Mouse (Mus musculus) heart, embryonic 11.5 days (tissue): Measurements from ENCODE around the gene Vps53. TPM values are rescaled to one million over a fixed set of nuclear protein-coding genes. Genes with fewer than 3 reads are reported as not detected.

ENCODE experiments used
- ATAC-seq: fragments of 200-750 bp; cut with Nextera tagmentation; replicated peaks from 2 replicates; pipeline ENCODE4 v1.8.0; 2017; ENCODE audit warnings: moderate library complexity; ENCODE audit not compliant: insufficient number of reproducible peaks, low FRiP score, low TSS enrichment
- H3K27ac ChIP-seq: fragments of 300-500 bp; sonication (generic); 2 replicates; pipeline ENCODE4 v1.5.1; 2014; ENCODE audit warnings: mild to moderate bottlenecking, low read depth, low read length
- H3K27me3 ChIP-seq: fragments of 300-500 bp; sonication (generic); 2 replicates; pipeline ENCODE4 v1.6.1; 2014; ENCODE audit warnings: mild to moderate bottlenecking, low read length, mixed read lengths; ENCODE audit not compliant: control insufficient read depth, insufficient read depth
- H3K36me3 ChIP-seq: fragments of 300-500 bp; sonication (generic); 2 replicates; pipeline ENCODE4 v1.6.1; 2014; ENCODE audit warnings: mild to moderate bottlenecking, low read length, moderate library complexity, mixed read lengths; ENCODE audit not compliant: control insufficient read depth, insufficient read depth
- H3K4me1 ChIP-seq: fragments of 300-500 bp; sonication (generic); 2 replicates; pipeline ENCODE4 v1.6.1; 2014; ENCODE audit warnings: low read length; ENCODE audit not compliant: control insufficient read depth, insufficient read depth
- H3K4me2 ChIP-seq: fragments of 300-500 bp; sonication (generic); 2 replicates; pipeline ENCODE4 v1.6.1; 2014; ENCODE audit warnings: mild to moderate bottlenecking, moderate library complexity
- H3K4me3 ChIP-seq: fragments of 300-500 bp; sonication (generic); 2 replicates; pipeline ENCODE4 v1.5.1; 2014; ENCODE audit warnings: low read depth, low read length
- H3K9ac ChIP-seq: fragments of 300-500 bp; sonication (generic); 2 replicates; pipeline ENCODE4 v1.6.1; 2014; ENCODE audit warnings: mild to moderate bottlenecking, low read depth, low read length, moderate library complexity
- H3K9me3 ChIP-seq: fragments of 300-500 bp; sonication (generic); replicated peaks from 2 replicates; pipeline ENCODE4 v1.6.1; 2016; ENCODE audit warnings: low read length; ENCODE audit not compliant: control insufficient read depth
- WGBS: fragments of 180-500 bp; shearing (Covaris S2); extraction: QIAGEN DNeasy Blood & Tissue Kit; methylation state at CpG from one replicate; pipeline ENCODE4 v1.1.7; 2014; ENCODE audit not compliant: insufficient replicate concordance; 5-methylcytosine and 5-hydroxymethylcytosine counted together
- polyA plus RNA-seq: library from polyadenylated mRNA; unstranded; fragments of >200 nt; fragmentation: Nextera tagmentation; extraction: Ambion mirVana; gene quantifications from 2 replicates; pipeline ENCODE4 v1.2.1, GENCODE M21; 2014

The Vps53 gene
- polyA plus RNA-seq, 1 experiment from 2014 or later, result 33.7 TPM

DNA sequence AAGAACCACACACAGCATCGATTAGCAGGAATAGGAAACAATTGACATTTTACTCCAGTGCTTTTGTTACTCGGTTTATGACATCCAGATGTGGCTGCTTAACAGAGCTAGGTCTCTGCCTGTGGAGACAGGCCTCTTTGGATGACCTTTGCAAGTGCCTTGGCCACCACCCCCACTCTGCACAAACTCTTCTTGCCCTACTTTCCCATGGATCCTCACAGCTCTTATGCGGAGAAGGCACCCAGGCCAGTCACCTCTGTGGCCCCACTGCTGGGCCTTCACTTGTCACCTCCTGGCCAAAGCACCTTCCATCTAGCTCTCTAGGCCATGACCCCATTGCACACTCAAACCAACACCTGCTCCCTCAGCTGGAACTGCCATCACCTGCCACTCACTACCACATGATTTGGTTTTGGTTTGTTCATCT lies 95.5 kb downstream of the Vps53 start:
- H3K4me3 ChIP-seq, result no peak overlapping the region
- peaks cover 8% of the 10 kb centered on the region for H3K36me3 ChIP-seq
- 73% methylated on average over 3 of the region's 3 CpGs for WGBS
- no peaks in the 10 kb centered on the region for H3K9me3 ChIP-seq
- no peaks in the 10 kb centered on the region for H3K4me1 ChIP-seq
- no peak overlapping the region for H3K27ac ChIP-seq
- no peak overlapping the region for H3K4me2 ChIP-seq
- H3K27me3 ChIP-seq, result no peaks in the 10 kb centered on the region
- no peak overlapping the region for H3K9ac ChIP-seq
- ATAC-seq, result no peak

DNA sequence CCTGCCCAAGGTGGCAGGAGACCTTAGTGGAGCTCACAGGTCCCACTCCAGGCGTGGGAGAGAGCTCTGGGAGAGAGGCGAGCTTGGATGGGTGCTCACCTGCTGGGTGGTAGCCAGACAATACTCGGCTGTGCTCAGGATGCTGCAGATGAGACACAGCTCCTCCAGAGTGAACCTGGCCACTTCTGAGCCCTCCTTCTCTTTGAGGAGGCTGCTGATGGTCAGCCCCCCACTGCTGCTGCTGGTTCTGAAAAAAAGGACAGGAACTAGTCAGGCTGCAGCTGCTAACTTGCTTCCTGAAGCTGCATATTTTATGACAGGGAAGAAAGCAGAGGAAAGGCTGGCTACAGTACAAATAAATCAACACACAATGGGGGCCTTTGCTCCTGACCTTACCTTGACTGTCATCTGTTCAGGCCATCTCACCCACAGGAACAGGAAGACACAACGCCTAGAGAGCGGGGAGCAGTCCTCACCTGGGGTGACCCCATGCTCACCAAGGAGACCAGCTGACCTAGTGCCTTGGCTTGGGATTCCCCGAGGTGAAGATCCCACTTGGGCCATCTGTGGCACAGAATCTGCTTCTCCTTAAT lies 98.3 kb downstream of the Vps53 start:
- H3K4me3 ChIP-seq, result no peak overlapping the region
- no peak overlapping the region for H3K27ac ChIP-seq
- H3K4me1 ChIP-seq, result no peaks in the 10 kb centered on the region
- H3K9me3 ChIP-seq, result no peaks in the 10 kb centered on the region
- no peak overlapping the region for H3K9ac ChIP-seq
- no peak overlapping the region for H3K4me2 ChIP-seq
- 87% methylated on average over 6 of the region's 6 CpGs for WGBS
- H3K36me3 ChIP-seq, result peaks cover 6% of the 10 kb centered on the region; the same call in 1 of the 2 replicates
- no peaks in the 10 kb centered on the region for H3K27me3 ChIP-seq
- no peak for ATAC-seq

DNA sequence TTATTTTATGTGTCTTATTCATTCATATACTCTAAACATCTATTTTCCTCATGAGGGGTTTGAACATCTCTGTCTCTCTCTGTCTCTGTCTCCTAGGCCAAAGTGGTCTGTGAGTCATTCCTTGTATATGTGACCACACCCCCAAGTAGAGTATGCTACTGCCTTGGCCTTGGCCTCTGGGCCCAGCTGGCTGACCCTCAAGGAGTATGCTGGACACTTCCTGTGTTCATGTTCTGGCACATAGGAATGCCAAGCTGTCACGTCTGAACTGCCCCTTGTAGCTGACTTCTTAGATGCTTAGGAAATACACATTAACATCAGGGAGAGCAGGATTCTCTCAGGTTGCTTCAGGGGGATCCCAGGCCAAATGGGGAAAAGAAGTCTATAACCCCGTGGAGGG lies 99.2 kb downstream of the Vps53 start:
- 49% methylated on average over 2 of the region's 2 CpGs for WGBS
- no peak for ATAC-seq

DNA sequence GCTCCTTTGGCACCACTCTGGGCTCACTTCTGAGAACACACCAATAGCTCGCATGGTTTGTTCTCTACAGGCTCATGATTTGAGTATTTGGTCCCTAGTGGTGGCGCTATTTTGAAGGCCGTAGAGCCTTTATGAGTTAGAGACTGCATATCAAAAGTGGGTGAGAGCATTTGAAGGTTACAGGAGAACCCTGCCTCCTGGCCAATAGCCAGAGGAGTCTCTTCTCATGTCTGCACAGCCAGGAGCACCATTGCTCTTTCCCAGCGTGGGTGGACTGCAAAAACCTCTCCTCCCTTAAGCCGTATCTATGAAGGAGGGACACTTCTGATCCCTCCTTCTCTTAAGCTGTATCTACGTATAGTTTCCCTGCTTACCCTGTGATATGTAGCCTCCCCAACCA lies 102.1 kb downstream of the Vps53 start:
- ATAC-seq, result no peak
- WGBS, result 81% methylated on average over 6 of the region's 6 CpGs

More for the DNA sequence above, 99.2 kb downstream of the Vps53 start:
- no peak overlapping the region for H3K4me3 ChIP-seq
- H3K4me1 ChIP-seq, result no peaks in the 10 kb centered on the region
- H3K27ac ChIP-seq, result no peak overlapping the region
- no peak overlapping the region for H3K9ac ChIP-seq
- H3K4me2 ChIP-seq, result no peak overlapping the region
- H3K36me3 ChIP-seq, result peaks cover 6% of the 10 kb centered on the region; the same call in 1 of the 2 replicates
- H3K9me3 ChIP-seq, result no peaks in the 10 kb centered on the region
- no peaks in the 10 kb centered on the region for H3K27me3 ChIP-seq

DNA sequence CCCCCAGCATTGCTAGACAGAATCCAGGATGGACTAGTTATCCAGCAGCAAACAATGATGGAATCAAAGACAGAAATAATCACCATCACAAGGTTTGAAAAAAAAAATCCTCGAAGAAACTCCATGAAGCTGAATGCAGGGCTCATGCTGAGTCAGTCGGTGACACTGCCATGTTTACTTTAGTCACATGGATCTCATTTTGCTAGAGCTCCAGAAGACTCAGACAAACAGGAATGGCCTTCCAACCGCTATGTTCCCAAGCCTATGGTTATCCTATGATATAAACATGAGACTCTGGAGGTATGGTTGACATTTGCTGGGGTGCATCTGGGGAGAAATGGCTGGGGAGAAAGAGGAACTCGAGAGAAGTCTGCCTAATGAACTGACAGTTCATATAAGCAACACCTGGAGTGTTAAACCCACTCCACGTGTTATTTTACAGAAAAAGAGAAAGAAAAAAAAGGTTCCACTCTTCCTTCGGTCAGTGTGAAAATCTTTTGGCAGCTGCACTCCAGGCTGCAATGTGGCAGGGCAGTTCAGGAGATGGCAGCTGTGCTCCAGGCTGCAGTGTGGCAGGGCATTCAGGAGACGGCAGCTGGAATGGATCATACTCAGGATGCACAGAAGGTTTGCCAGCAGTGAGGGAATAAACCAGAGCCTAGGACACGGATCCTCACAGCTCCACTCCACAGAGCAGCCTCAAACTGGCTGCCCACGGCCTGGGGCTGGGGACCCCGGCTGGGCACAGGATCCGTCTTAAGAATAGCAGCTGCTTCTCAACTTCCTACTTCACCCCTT lies 105.0 kb downstream of the Vps53 start:
- H3K4me1 ChIP-seq, result no peaks in the 10 kb centered on the region
- H3K4me3 ChIP-seq, result no peak overlapping the region
- no peak for ATAC-seq
- H3K27ac ChIP-seq, result no peak overlapping the region
- H3K36me3 ChIP-seq, result 0 out of 2 replicates have a peak, but pooled peaks cover 3% of the 10 kb centered on the region
- WGBS, result 69% methylated on average over 11 of the region's 11 CpGs
- H3K9ac ChIP-seq, result no peak overlapping the region
- no peak overlapping the region for H3K4me2 ChIP-seq
- no peaks in the 10 kb centered on the region for H3K9me3 ChIP-seq
- no peaks in the 10 kb centered on the region for H3K27me3 ChIP-seq

More for the DNA sequence above, 102.1 kb downstream of the Vps53 start:
- H3K4me1 ChIP-seq, result no peaks in the 10 kb centered on the region
- H3K27me3 ChIP-seq, result no peaks in the 10 kb centered on the region
- no peak overlapping the region for H3K4me2 ChIP-seq
- H3K36me3 ChIP-seq, result peaks cover 7% of the 10 kb centered on the region; the same call in 1 of the 2 replicates
- no peak overlapping the region for H3K9ac ChIP-seq
- no peak overlapping the region for H3K4me3 ChIP-seq
- no peaks in the 10 kb centered on the region for H3K9me3 ChIP-seq
- H3K27ac ChIP-seq, result no peak overlapping the region

DNA sequence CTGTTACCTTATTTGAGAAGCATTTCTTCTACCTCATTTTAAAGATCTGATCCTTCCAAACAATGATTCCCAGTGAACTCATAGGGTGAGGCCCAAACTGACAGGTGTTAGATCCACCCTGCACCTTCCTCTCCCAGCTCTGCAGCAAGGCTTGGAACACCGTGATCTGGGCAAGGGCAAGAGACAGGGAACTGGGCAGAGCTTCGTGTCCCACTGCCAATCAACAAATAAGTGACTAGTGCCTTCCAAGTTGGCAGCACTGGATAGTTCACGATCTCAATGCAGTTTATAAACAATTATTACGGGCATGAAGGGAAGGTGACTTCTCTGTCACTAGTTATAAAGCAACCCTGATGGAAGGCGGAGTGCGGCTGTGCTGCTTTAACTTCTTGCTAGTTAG lies 109.6 kb downstream of the Vps53 start:
- Histone ChIP-seq H3K4me1 (no peaks in the 10 kb centered on the region), H3K27me3 (no peaks in the 10 kb centered on the region), H3K9ac (no peak overlapping the region), H3K27ac (no peak overlapping the region), H3K4me3 (no peak overlapping the region), H3K4me2 (no peak overlapping the region), H3K36me3 (0 out of 2 replicates have a peak, but pooled peaks cover 3% of the 10 kb centered on the region), H3K9me3 (no peaks in the 10 kb centered on the region)
- no peak for ATAC-seq
- 87% methylated on average over 6 of the region's 6 CpGs for WGBS

DNA sequence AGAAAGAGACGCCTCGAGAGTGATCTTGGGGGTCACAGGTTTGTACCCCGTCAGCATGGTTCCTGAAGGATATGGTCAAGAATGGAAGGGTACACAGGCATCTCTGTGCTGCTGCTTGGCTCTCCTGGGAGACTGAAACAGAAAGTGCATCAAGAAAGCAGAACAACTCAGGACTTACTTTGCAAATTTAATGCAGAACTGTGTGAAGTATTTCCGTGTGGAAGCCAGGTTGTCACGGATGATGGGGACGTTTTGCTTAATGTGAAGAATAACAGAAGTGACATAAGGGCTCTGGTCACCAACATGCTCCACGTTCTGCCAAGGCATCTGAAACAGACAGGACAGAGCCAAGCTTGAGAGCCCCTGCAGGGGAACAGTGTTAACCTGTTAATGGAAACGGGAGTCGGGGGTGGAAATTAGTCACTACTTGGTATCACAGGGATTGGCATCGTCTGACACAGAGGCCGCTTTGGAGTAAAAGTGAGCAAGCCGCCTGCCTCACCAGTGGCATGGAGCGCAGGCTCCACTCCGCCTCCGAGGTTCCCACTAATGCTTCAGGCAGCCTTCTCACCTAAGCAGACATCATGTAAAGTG lies 112.8 kb downstream of the Vps53 start:
- H3K4me1 ChIP-seq, result no peaks in the 10 kb centered on the region
- 81% methylated on average over 15 of the region's 15 CpGs for WGBS
- no peak for ATAC-seq

DNA sequence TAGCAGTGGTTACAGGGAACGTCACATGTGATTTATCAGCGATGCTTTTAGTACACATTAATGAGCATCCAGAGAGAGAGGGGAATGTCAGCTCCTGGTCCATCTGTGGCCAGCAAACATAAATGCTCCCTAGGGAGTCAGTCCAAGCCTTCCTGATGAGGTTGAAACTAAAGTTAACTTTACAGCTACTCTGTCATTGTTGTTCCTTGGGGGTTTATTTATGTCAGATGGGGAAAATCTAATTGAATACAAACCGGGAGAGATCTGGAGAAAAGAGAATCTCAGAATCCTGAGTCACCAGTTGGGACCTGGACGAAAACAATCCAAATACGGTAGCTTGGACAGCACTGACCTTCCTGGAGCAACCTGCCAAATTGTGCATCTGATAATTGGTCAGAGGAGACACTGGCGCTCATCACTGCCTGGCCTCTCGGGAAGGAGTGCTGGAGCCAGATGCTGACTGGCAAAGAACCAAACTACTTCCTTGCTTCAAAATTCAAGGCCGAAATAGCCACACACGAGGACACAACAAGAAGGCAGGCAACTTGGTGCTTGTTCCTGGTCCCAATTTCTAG lies 113.8 kb downstream of the Vps53 start:
- Histone ChIP-seq H3K4me1 (no peaks in the 10 kb centered on the region), H3K27me3 (no peaks in the 10 kb centered on the region), H3K4me3 (no peak overlapping the region), H3K4me2 (no peak overlapping the region), H3K9me3 (no peaks in the 10 kb centered on the region), H3K9ac (no peak overlapping the region), H3K27ac (no peak overlapping the region), H3K36me3 (peaks cover 6% of the 10 kb centered on the region; the same call in 1 of the 2 replicates)
- ATAC-seq, result no peak
- 82% methylated on average over 9 of the region's 9 CpGs for WGBS

More for the DNA sequence above, 112.8 kb downstream of the Vps53 start:
- Histone ChIP-seq H3K27me3 (no peaks in the 10 kb centered on the region), H3K27ac (no peak overlapping the region), H3K9ac (no peak overlapping the region), H3K4me2 (no peak overlapping the region), H3K4me3 (no peak overlapping the region), H3K9me3 (no peaks in the 10 kb centered on the region), H3K36me3 (0 out of 2 replicates have a peak, but pooled peaks cover 1% of the 10 kb centered on the region)
